Mouse (Mus musculus) retina, embryonic 14.5 days (tissue): ENCODE measurements around the gene Slc9a9.

ENCODE experiments used
- DNase-seq: peaks from one replicate; pipeline ENCODE4 v3.0.0-alpha.2; 2015; ENCODE audit warnings: low spot score

Slc9a9 gene

GRCm38 (mm10) chr9:94732599-94733287 is 63.0 kb downstream of the Slc9a9 start:
- DNase-seq: no peak

- DNase-seq: no peak
Observed at GRCm38 (mm10) chr9:94734320-94734719, 64.6 kb downstream of the Slc9a9 start.

- DNase-seq: no peak
Observed at GRCm38 (mm10) chr9:94737226-94737625, 67.5 kb downstream of the Slc9a9 start.

- DNase-seq: peak; percentile 90
Observed at GRCm38 (mm10) chr9:94738555-94739427, 69.1 kb downstream of the Slc9a9 start.

GRCm38 (mm10) chr9:94740841-94741240 is 71.1 kb downstream of the Slc9a9 start:
- DNase-seq: no peak

GRCm38 (mm10) chr9:94743291-94743690 is 73.6 kb downstream of the Slc9a9 start:
- no peak for DNase-seq

- peak; percentile 18 for DNase-seq
Observed at GRCm38 (mm10) chr9:94748503-94748902, 78.8 kb downstream of the Slc9a9 start.

- no peak for DNase-seq
Observed at GRCm38 (mm10) chr9:94750187-94750586, 80.5 kb downstream of the Slc9a9 start.

- no peak for DNase-seq
Observed at GRCm38 (mm10) chr9:94750935-94751637, 81.4 kb downstream of the Slc9a9 start.

GRCm38 (mm10) chr9:94751638-94752021 is 81.9 kb downstream of the Slc9a9 start:
- peak; percentile 33 for DNase-seq

- no peak for DNase-seq
Observed at GRCm38 (mm10) chr9:94752121-94752520, 82.4 kb downstream of the Slc9a9 start.

GRCm38 (mm10) chr9:94759904-94760303 is 90.2 kb downstream of the Slc9a9 start:
- DNase-seq: peak; percentile 53

GRCm38 (mm10) chr9:94768114-94768513 is 98.4 kb downstream of the Slc9a9 start:
- peak; percentile 72 for DNase-seq

- no peak for DNase-seq
Observed at GRCm38 (mm10) chr9:94768524-94768923, 98.8 kb downstream of the Slc9a9 start.

GRCm38 (mm10) chr9:94773357-94773756 is 103.6 kb downstream of the Slc9a9 start:
- DNase-seq: no peak

- no peak for DNase-seq
Observed at GRCm38 (mm10) chr9:94788261-94788660, 118.6 kb downstream of the Slc9a9 start.

GRCm38 (mm10) chr9:94790966-94791365 is 121.3 kb downstream of the Slc9a9 start:
- DNase-seq: no peak

- DNase-seq: no peak
Observed at GRCm38 (mm10) chr9:94803073-94803472, 133.4 kb downstream of the Slc9a9 start.

- DNase-seq: no peak
Observed at GRCm38 (mm10) chr9:94805506-94805905, 135.8 kb downstream of the Slc9a9 start.

GRCm38 (mm10) chr9:94815518-94815917 is 145.8 kb downstream of the Slc9a9 start:
- DNase-seq: no peak

- DNase-seq: no peak
Observed at GRCm38 (mm10) chr9:94821268-94821667, 151.6 kb downstream of the Slc9a9 start.

GRCm38 (mm10) chr9:94833836-94834235 is 164.1 kb downstream of the Slc9a9 start:
- DNase-seq: no peak

- no peak for DNase-seq
Observed at GRCm38 (mm10) chr9:94837384-94837783, 167.7 kb downstream of the Slc9a9 start.
